Mouse (Mus musculus) mature B cell (primary cell): ENCODE data around the gene Ubqln5.

ENCODE experiments used
- in situ Hi-C: fragments of 300-500 bp; cut with MboI; formaldehyde crosslinking; loops from 2 replicates; pipeline ENCODE4 v1.14.3; 2019

Gene Ubqln5

DNA sequence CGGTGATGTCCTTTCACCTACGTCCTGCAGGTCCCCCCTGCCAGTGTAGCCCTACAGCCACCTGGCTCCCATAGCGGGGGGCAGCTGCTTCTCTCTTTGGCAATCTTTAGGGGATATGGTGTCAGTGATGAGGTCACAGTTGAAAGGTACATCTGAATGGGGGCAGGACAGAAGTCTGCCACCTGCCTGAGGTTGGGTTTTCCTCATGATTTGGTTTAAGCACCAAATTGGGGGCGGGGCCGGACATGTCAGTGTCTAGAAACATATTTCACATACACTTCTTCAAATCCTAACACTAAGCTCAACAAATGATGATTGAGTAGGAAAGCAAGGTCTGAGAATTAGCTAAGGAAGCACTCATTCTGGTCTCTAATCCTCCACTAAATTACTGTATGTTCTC, at the start of gene Ubqln5:
Gene Ubqln5, minus strand, starts transcription at position 101 of the 400 bp plus-strand sequence.
- in situ Hi-C loops: no loop called here

DNA sequence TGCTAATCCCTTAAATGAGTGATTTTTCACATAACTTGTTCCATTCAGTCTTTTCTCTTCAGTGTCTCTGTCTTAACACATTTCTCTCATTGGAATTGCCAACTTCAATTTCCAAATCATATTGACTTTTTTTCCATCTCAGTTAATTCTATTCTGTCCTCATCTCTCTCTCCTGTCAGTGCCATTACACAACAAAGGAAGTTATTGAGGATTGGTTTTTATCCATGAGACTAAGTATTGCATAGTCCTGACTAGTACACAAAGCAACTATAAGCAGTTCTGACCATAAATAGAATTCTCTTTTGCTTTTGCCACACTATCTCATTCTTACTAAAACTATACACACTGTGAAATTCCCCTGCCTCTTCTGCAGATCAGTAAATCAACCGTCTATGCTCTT, 49.4 kb upstream of the Ubqln5 start:
- in situ Hi-C loops: loop anchor here (25.0 kb wide), 1 partner anchor 433 kb away; the partner anchor contains the start of genes Olfr655, Olfr656 and Olfr657

DNA sequence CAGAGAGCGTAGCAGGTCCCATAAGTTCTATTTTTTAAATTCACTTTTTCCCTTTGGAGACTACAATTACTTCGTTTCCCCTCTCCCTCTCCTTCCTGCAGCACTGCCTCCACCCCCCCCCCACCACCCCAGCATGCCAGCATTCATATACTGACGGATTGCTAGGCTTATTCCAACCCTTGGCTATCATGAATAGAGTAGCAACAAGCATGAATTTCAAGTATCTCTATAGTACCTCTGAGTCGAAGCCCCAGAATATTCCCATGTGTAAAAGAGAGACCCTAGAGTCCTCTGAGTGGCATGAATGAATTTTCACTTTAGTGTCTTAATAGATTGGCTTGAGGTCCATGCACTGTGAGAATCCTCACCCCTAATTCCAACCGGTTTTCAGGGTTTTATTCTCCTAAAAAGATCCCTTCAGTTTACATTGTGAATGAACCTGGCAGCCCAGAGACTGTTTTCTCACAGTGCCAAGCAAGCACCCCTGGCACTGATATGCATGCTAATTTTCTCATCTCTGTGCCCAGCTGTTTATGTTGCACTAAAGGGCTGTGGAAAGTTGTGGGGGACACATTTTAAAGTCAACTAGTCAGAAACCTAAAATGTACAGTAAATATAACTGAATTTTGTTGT, 48.9 kb upstream of the Ubqln5 start:
- in situ Hi-C loops: loop anchor here (25.0 kb wide), 1 partner anchor 434 kb away; the partner anchor contains the start of genes Olfr655, Olfr656 and Olfr657

DNA sequence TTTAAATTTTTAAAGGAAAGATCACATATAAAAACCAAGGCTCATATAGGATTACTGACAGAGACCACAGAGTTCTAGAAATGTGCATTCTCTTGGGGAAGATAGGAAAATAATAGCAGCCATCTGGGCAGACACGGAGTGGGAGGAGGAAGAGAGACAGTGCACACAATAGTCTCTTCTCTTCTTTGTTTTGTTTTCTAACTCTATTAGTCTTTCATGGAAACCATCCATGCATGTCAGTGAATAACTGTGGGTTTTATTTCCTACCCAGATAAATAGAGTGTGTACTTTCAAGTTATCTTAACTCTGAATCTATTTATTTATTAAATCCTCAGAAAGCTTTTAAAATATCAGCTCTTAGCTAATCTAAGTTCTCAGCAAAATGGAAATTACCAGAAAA, 45.5 kb upstream of the Ubqln5 start:
- in situ Hi-C loops: loop anchor here (25.0 kb wide), 1 partner anchor 437 kb away; the partner anchor contains the start of genes Olfr655, Olfr656 and Olfr657

DNA sequence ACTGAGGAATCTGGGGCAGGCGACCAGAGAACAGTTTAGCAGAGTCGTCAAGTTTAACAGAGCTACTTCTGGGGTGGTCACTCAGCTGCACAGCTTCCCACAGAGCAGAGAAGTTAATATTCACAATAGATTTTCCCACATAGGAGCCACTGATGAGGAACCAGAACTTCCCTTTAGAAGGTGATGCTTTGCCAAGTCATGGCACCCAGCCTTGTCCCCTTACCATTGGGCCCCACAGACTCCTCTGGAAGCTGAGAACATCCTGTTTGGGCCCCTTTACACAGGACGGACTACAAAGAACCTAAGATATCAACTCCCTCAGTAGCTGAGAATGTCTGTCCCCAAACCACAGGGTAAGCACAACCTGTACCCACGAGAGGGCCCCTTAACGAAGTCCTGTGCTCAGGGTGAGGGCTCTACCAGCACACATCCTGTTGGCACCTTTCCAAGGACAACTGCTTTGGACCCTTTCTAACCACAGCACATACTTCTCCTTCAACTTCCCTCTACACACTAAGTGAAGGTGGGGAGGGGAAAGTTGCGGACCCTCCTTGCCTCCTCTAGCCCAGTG, 40.1 kb upstream of the Ubqln5 start:
- in situ Hi-C loops: no loop called here

DNA sequence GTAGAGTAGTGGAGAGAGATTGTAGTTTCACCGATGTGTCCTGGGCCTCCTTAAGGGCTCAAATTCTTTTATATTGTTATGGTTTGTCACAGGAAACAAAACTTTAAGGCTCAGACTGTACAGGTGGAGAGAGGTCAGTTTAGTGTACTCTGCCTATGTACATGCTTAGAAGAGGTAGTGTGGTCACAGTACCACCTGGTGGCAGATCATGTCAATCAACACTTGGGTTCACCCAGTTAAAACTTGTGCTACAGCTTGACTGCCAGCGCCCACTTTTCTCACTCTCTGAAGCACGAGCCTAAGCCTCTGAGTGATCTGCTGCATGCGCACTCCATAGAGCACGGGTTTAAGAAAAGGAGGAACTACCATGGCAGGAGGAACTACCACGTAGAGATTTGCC, 37.5 kb upstream of the Ubqln5 start:
- in situ Hi-C loops: no loop called here

DNA sequence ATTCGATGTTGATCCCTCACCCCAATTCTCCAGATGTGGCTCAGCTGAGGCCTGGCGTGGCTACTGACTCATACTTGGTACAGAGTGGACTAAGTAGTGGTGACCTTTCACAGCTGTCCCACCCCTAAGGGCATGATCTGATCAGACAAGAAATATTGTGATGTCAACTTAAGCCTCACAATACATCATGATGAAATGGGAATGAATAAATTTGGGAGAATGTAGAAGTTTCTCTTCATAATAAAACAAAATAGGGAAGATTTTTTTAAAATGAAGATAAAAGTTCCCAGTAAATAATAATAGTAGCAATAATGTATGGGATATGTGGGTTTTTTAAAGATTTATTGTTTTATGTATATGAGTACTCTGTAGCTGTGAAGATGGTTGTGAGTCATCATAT, 20.8 kb upstream of the Ubqln5 start, which contains the start of gene Ubqlnl:
Gene Ubqlnl, minus strand, starts transcription at position 101 of the 400 bp plus-strand sequence.
- in situ Hi-C loops: no loop called here

DNA sequence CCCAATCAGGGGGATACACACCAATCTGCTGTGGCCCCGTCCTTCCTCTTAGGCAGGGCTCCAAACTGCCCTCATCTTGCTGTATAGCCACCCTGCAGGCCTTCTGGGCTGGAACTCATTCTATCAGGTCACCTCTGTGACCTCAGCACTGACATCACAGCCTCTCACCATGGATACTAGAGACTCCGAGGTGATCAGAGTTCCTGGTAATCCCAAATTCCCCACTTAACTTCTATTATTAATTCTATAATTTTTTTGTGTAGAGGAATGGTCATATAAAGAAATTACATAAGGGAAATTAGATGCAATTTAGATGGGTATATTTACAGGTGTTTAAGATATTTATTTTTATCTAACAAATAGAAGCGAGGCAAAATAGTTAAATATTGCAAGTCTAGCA, 13.6 kb upstream of the Ubqln5 start, which contains the start of gene Ubqln3:
Gene Ubqln3, minus strand, starts transcription at position 101 of the 400 bp plus-strand sequence.
- in situ Hi-C loops: no loop called here

DNA sequence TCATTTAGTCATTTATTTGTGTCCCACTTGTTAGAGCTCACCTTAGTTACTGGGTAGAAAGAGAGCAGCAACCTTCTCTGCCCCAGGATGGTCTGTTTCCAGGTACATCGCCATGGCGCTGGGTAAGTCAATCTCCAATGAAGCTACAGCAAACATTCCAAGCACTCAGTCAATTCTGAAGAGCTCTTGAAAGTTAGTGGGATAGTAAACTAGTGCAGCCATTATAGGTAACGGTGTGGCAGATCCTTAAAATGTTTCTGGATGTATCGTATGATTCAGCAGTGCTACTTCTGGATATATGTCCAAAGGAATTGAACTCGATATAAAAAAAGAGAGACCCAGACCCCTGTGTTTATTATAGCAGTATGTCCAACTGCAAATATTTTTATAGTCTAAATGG, 7.7 kb upstream of the Ubqln5 start, which contains the start of gene Olfr643:
Gene Olfr643, minus strand, starts transcription at position 101 of the 400 bp plus-strand sequence.
- in situ Hi-C loops: no loop called here

DNA sequence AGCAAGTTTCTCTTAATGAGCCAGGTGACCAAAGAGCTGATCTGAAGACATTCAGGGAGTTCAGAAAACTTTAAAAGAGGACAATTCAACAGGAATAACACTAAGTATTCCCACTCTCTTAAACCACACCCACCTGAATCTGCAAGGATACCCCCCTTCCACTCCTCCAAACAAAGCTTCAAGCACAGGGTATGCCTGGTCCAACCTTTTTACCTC, 25.0 kb downstream of the Ubqln5 start, which contains the start of gene Olfr646:
Gene Olfr646, plus strand, starts transcription at position 117 of the 216 bp plus-strand sequence.
- in situ Hi-C loops: no loop called here

DNA sequence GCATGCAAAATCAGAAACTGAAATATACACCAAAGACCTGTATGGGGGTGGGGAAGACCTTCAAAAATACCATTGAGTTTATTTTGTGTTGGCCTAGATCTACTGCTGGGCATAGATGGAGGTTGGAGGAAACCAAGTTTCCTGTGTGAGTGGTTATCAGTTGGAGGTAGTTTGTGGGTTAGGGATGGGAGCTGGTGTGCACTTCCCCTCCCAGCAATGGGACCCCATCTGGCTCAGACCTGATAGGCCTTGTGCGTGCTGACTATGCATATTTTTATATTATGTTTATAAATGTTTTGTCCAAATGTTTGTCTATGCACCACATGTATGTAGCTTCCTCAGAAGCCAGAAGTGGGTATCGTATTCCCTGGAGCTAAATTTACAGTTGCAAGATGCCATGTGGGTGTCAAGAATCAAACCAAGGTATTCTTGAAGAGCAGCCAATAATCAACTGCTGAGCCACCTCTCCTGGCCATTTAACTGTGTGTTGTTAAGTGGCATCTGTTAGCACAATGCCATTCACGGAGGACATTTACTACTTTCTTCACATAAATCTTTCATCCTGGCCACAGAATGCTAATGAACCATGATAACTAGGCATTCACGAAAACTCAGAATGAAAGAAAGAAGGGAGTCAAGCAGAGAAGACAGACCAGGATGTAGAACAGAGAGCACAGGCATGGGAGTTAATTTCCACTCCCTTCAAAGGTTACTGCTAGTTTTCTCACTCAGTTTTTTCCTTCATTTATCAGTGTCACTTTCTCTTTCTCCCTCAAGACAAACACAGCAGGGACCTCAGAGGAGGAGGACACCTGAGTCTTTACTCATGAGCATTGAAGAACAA, 25.5 kb downstream of the Ubqln5 start:
- in situ Hi-C loops: no loop called here

DNA sequence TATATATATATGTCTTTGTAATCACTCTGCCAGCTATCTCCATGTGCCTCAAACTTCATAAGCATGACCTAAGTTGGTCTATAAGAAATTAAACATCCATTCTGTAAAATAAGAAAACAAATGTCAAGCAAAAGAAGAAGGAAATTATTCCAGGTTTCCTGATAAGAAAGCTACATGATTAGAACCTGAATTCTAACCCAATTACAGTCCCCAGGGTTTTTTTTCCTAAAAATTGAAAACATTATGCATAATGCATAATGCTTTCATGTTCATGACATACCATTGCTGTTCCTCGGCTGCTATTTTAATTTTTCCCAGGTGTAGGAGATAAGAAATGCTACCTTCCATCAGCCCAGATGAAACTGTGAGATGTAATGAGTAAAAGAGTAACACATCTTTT, 44.3 kb downstream of the Ubqln5 start, which contains the start of gene Olfr645:
Gene Olfr645, minus strand, starts transcription at position 101 of the 400 bp plus-strand sequence.
- in situ Hi-C loops: no loop called here
